Mouse (Mus musculus) C2C12 (cell line): Measurements from ENCODE around the gene Maff. TPM values are rescaled to one million over a fixed set of nuclear protein-coding genes. Genes with fewer than 3 reads are reported as not detected.

ENCODE experiments used
- H3K27me3 ChIP-seq: one replicate; pipeline ENCODE4 v1.6.1; 2011; ENCODE audit not compliant: control insufficient read depth, insufficient read depth, insufficient read length
- H3K36me3 ChIP-seq: one replicate; pipeline ENCODE4 v1.6.1; 2011; ENCODE audit not compliant: control insufficient read depth, insufficient read depth
- H3K4me3 ChIP-seq: one replicate; pipeline ENCODE4 v1.5.1; 2011; ENCODE audit warnings: mild to moderate bottlenecking, control low read depth; ENCODE audit not compliant: poor library complexity, insufficient read depth, severe bottlenecking
- H3K79me2 ChIP-seq: one replicate; pipeline ENCODE4 v1.6.1; 2011; ENCODE audit not compliant: control insufficient read depth, insufficient read depth
- H3K79me3 ChIP-seq: one replicate; pipeline ENCODE4 v1.6.1; 2011; ENCODE audit warnings: low read depth, control low read depth
- H3ac ChIP-seq: one replicate; pipeline ENCODE3; 2011; ENCODE audit warnings: low read depth; ENCODE audit not compliant: control insufficient read depth, insufficient read length
- CEBPB ChIP-seq: IDR thresholded peaks from one replicate; pipeline ENCODE4 v1.6.1; 2011; ENCODE audit warnings: low read depth, mild to moderate bottlenecking, control low read depth, moderate library complexity
- CTCF ChIP-seq: IDR thresholded peaks from one replicate; pipeline ENCODE4 v1.5.1; 2011; ENCODE audit not compliant: control insufficient read depth, insufficient read depth, insufficient read length
- FOSL1 ChIP-seq: IDR thresholded peaks from one replicate; pipeline ENCODE4 v1.8.0; 2011; ENCODE audit warnings: mild to moderate bottlenecking, low read length; ENCODE audit not compliant: poor library complexity, insufficient read depth, severe bottlenecking
- MAX ChIP-seq: IDR thresholded peaks from one replicate; pipeline ENCODE4 v1.6.1; 2011; ENCODE audit warnings: mild to moderate bottlenecking, control low read depth
- MYOD1 ChIP-seq: IDR thresholded peaks from one replicate; pipeline ENCODE4 v1.6.1; 2011; ENCODE audit warnings: low read depth; ENCODE audit not compliant: control insufficient read depth, insufficient read length
- MYOG ChIP-seq: IDR thresholded peaks from one replicate; pipeline ENCODE4 v1.6.1; 2011; ENCODE audit not compliant: control insufficient read depth, insufficient read length; ENCODE audit errors: extremely low read depth
- USF1 ChIP-seq: IDR thresholded peaks from one replicate; pipeline ENCODE4 v1.6.1; 2011; ENCODE audit warnings: low read depth, mild to moderate bottlenecking, control low read depth, moderate library complexity
- polyA plus RNA-seq: library from polyadenylated mRNA; unstranded; fragments of >200 nt; fragmentation: generic; extraction: Trizol; gene quantifications from one replicate; pipeline ENCODE4 v1.2.1, GENCODE M21; 2012; ENCODE audit warnings: missing spikeins

The Maff gene
- polyA plus RNA-seq, 1 experiment: 24.8 TPM

DNA sequence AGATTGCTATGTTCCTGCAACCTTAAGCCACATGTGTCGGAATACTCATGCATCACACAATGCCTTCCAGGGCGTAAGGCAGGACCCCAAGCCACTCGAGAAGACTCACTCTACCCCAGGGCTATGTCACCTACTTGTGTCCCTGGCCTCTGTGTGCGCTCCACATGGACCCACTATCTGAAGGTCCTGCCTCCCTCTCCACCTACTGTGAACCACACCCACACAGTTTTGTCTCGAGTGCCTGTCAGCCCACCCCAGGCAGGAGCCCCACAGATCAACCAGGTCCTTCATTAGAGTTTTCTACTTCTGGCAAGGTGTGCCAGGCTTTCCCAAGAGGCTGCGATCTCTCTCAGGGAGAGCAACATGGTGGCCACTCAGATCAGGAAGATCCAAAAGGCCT lies 48.9 kb downstream of the Maff start:
- H3K27me3 ChIP-seq: no peaks in the 10 kb centered on the region
- peaks cover 88% of the 10 kb centered on the region for H3K79me2 ChIP-seq
- peaks cover 29% of the 10 kb centered on the region for H3K79me3 ChIP-seq
- peaks cover 8% of the 10 kb centered on the region for H3K36me3 ChIP-seq
- H3K4me3 ChIP-seq: no peak overlapping the region
- no peak overlapping the region for H3ac ChIP-seq
- TF ChIP-seq CTCF: no peak
- no peak for TF ChIP-seq USF1
- TF ChIP-seq CEBPB: no peak
- TF ChIP-seq MYOD1: no peak
- no peak for TF ChIP-seq FOSL1
- TF ChIP-seq MYOG: no peak
- no peak for TF ChIP-seq MAX

DNA sequence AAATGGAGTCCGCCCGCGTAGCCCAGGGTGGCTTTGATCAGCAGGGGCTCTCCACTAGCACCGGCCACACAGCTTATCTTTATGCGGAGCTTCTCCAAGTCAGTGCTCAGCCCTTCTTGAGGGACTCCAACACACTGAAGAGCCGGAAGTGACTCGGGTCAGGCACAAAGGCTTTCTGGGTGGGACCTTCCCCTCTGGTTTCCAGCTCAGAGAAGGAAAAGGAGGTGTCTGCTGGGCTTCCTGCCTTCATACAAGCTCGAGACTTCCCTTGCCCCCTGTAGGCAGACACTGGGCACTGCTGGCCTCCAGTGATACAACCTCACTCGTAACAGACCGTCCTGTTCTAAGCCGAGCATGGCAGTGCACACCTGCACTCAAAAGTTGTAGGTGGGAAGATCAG lies 50.3 kb downstream of the Maff start:
- Histone ChIP-seq H3K36me3 (peaks cover 8% of the 10 kb centered on the region), H3ac (no peak overlapping the region), H3K79me2 (peaks cover 96% of the 10 kb centered on the region), H3K4me3 (no peak overlapping the region), H3K79me3 (peaks cover 42% of the 10 kb centered on the region), H3K27me3 (no peaks in the 10 kb centered on the region)
- TF ChIP-seq USF1 (no peak), MYOG (no peak), MAX (no peak)

DNA sequence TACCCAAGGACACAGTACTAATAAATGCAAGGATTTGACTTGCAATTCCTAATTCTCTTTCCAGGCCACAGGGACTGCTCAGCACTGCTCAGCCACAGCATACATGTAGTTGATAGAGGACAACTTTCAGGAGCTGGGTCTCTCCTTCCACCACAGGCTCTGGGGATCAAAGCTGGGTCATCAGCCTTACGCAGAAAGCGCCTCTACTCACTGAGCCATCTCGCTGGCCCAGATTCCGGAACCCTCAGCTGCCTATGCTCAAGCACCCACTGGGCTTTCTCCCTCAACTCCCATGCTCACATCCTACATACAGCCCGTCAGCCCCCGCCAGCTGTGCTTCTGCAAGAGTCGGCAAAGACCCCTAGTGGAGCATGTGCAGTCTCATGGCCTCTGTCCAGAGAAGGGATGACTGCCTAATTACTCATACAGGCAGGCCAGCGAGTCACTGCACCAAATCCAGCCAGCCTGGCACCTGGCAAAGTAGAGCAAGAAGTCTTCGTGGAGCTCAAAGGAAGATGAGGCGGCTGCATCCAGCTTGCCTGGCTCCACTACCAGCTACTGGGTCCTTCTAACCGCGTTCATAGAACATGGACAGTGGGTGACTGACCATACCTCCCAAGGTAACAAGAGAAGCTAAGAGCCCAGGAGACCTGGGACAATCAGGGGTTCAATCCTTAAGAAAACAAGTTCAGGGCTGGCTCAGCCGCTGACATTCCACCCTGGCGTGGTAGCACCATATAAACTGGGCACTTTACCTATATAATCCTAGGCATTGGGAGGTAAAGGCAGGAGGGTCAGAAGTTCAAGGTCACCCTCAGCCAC lies 53.0 kb downstream of the Maff start:
- H3K36me3 ChIP-seq: peaks cover 8% of the 10 kb centered on the region
- H3K4me3 ChIP-seq: no peak overlapping the region
- no peaks in the 10 kb centered on the region for H3K27me3 ChIP-seq
- H3K79me3 ChIP-seq: peaks cover 45% of the 10 kb centered on the region
- TF ChIP-seq USF1: no peak
- TF ChIP-seq CTCF: no peak
- peaks cover 86% of the 10 kb centered on the region for H3K79me2 ChIP-seq
- H3ac ChIP-seq: no peak overlapping the region

DNA sequence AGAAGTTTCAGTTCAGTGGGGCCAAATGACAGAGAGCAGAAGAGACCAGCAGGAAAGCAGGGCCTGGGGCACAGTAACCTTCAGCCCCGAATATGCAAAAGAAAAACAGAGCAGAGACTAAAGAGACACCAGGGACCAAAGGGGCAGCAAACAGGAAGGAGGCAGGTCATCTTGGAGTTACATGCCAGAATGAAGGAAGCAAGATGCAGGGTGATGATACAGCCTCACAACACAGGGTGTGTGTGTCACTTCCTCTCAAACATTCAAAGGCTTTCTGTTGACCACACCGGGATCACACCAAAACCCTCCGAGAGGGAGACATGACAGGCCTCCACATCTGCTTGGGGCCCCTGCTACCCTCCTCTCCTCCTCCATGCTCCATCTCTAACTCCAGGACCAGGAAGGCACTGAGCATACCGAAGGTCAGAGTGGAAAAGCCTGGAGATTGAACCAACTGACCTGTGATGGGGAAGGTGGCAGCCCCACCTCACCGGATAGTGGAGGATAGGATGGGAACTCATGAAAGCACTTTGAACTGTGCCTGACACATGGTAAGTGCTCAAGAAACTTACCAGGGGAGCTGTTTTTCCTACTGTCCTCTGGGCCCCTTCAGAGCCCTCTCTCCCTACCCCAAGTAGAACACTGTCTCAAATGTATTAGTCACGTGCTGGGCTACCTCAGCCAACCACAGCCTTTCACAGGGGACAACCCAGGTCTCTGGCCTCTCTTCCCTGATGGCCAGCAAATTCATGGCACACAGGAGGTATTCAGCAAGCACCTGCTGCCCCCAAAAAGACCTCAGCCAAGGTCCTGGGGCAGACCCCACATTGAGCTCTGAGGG lies 53.9 kb downstream of the Maff start:
- no peak overlapping the region for H3K4me3 ChIP-seq
- peaks cover 43% of the 10 kb centered on the region for H3K79me3 ChIP-seq
- TF ChIP-seq FOSL1 (no peak), USF1 (peak; percentile 86)
- H3K36me3 ChIP-seq: peaks cover 8% of the 10 kb centered on the region
- H3ac ChIP-seq: peak overlapping the region; percentile 5
- H3K27me3 ChIP-seq: no peaks in the 10 kb centered on the region
- H3K79me2 ChIP-seq: peaks cover 76% of the 10 kb centered on the region

DNA sequence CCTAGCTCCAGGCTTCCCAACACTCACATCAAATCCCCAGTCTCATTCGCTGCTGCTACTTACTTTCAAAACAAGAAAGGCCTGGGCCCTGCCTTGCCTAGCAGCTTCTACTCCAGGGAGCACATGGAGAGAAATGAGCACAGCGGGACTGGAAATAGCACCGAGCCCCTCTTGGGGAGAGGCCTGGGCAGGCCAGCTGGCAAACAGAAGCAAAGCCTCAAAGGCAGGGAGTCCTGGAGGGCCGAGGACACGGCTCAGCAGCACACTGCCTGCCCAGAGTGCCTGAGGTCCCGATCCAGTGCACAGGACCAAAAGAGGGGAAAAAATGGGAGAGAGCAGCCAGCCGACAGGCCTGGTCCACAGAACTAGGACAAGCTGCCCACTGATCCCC lies 54.5 kb downstream of the Maff start:
- Histone ChIP-seq H3K4me3 (no peak overlapping the region), H3K79me3 (peaks cover 43% of the 10 kb centered on the region), H3K36me3 (peaks cover 8% of the 10 kb centered on the region), H3K79me2 (peaks cover 70% of the 10 kb centered on the region), H3K27me3 (no peaks in the 10 kb centered on the region), H3ac (peak overlapping the region; percentile 4)
- TF ChIP-seq CTCF: no peak
- no peak for TF ChIP-seq MAX
- no peak for TF ChIP-seq MYOG
- TF ChIP-seq CEBPB: no peak
- TF ChIP-seq USF1: no peak
- TF ChIP-seq MYOD1: no peak
- TF ChIP-seq FOSL1: no peak

DNA sequence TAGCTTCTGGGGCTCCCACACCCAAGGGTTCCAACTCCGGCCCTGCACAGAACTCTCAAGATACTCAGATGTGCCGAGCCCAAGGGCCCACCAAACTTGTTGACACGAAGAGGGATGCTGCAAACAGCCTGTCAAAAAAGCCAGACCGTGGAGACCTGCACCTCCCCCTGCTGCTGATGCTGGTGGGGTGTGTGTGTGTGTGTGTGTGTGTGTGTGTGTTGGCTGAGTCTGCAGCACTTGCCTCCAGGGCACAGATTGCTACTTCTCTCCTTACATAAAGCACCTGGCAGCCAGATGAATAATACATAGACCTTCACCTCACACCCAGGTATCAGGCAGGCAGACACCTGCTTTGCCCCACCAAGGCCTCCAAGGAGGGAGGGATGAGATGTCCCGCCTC lies 55.8 kb downstream of the Maff start:
- TF ChIP-seq MYOG (no peak), USF1 (no peak), MAX (no peak), MYOD1 (no peak), CTCF (no peak), FOSL1 (no peak), CEBPB (no peak)
- H3K79me2 ChIP-seq: peaks cover 60% of the 10 kb centered on the region
- peaks cover 8% of the 10 kb centered on the region for H3K36me3 ChIP-seq
- no peaks in the 10 kb centered on the region for H3K27me3 ChIP-seq
- peak overlapping the region; percentile 81 for H3ac ChIP-seq
- peak overlapping the region; percentile 94 for H3K4me3 ChIP-seq
- H3K79me3 ChIP-seq: peaks cover 43% of the 10 kb centered on the region
